Mouse (Mus musculus) retina, postnatal 1 day (tissue): ENCODE measurements around the gene Igsf3.
"Not testable (repeated sequence)": the region's sequence is repeated elsewhere in the genome, so short reads cannot be mapped to it uniquely, and the experiment has no call there.

Source experiments
- DNase-seq: peaks from one replicate; pipeline ENCODE4 v3.0.0-alpha.2; 2012

Gene Igsf3

DNA sequence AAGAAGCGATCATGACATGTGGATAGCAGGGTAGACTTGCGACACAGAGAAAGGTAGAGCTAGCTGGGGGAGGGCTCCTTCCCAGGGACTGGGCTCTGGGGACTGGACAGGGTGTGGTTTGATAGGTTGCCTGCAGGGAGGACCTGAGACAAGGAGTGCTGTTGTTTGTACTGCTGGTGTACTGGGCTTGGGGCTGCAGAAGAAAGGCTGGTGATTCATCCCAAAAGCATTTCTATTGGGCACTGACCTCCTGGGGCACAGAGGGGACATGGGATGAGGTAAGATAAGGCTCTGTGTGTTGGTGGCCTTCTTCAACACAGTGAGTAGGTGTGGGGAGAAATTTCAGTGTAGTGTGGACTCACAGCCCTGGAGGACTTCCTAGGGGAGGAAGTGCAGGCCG, 29.2 kb downstream of the Igsf3 start:
- DNase-seq, result no peak

DNA sequence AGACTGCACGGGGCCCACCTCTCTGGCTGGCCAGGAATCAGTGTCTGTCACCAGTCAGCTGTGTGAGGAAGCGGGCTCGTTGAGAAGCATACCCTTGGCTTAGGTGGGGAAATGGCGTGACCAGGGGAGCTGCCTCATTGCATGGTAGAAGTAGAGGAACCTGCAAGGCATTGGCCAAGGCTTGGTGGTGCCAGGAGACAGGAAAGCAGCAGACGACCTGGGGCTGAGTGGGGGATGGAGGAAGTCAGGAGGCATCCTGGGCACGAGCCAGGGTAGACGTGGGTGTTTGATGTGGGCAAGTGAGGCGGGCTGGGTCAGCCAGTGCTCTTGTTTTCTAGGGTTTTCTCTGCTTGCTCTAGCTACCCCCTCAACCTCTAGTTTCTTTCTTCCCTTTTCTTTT, 30.7 kb downstream of the Igsf3 start:
- DNase-seq, result no peak

- no peak for DNase-seq
These were observed 32.3 kb downstream of the Igsf3 start for GRCm38 (mm10) chr3:101408953-101409750.

DNA sequence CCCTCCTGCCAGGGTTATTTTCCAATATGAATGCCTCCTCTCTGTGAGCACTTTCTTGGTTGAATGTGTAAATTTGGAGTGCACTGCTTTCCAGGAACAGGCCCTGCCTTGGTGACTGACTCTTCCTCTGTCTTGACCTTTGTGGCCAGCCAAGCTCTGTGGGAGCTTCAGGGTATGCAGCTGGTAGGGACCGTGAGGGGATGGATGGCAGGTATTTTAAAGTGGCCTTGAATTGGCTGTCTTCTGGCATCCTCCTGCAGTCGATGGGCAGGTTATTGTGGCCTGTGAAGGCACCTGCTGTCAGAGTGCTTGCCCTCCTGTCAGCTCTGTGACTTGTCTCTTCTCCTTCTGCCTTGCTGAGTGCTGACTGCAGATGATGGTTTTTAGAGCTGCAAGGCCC, 33.3 kb downstream of the Igsf3 start:
- no peak for DNase-seq

DNA sequence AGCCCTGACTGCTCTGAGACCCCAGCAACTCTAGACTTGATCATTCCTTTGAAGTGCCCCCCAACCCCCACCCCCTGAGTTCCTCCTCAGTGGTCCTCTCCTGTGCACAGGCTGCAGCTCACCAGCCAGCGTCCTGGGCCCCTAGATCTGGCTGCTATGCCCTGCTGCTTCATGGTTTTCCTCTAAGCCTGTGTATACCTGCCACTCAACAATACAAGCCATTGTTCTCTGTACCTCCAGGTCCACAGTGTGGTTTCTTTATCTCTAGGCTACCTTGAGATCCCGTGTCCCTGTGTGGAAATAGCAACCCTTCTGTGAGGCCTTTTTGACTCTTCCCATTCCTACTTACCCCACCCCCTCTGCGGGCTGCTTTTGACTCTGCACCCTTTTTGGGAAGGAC, 33.9 kb downstream of the Igsf3 start:
- no peak for DNase-seq

DNA sequence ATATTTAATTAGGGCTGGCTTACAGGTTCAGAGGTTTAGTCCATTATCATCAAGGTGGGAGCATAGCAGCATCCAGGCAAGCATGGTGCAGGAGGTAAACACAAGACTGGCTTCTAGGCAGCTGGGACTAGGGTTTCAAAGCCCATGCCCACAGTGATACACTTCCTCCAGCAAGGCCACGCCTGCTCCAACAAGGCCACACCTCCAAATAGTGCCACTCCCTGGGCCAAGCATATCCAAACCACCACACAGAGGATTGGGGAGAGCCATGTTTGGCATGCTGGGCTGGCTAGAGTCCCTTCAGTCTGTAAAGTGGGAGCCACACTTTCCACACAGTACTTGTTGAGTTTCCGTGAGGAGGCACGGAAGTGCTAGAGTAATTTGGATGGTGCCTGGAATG, 34.7 kb downstream of the Igsf3 start:
- no peak for DNase-seq

GRCm38 (mm10) chr3:101412115-101412514, 35.2 kb downstream of the Igsf3 start:
- DNase-seq, result no peak

GRCm38 (mm10) chr3:101413013-101413412, 36.1 kb downstream of the Igsf3 start:
- DNase-seq, result not testable (repeated sequence)

- DNase-seq, result no peak
These were observed 42.1 kb downstream of the Igsf3 start for GRCm38 (mm10) chr3:101418740-101419652.

GRCm38 (mm10) chr3:101419653-101419994, 42.7 kb downstream of the Igsf3 start:
- DNase-seq, result no peak

DNA sequence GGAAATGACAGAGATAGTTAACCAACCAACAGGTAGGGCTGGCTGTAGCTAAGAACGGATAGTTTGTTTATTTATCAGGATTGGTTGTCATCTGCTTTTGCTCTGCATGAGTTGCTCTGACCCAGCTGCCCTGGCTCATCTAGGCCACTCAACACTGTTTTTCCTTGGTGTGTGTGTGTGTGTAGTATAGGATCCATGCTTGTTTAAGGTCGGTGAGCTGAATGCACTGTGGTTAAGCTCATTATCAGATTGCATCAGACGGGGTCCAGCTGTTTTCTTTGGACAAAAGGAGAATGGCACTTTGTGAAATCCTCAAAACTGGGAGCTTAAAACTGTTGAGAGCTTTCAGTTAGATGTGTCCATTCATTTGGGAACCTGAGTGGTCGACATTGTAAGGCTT, 46.3 kb downstream of the Igsf3 start:
- peak; percentile 60 for DNase-seq

- no peak for DNase-seq
These were observed 47.5 kb downstream of the Igsf3 start for GRCm38 (mm10) chr3:101424295-101424885.

DNA sequence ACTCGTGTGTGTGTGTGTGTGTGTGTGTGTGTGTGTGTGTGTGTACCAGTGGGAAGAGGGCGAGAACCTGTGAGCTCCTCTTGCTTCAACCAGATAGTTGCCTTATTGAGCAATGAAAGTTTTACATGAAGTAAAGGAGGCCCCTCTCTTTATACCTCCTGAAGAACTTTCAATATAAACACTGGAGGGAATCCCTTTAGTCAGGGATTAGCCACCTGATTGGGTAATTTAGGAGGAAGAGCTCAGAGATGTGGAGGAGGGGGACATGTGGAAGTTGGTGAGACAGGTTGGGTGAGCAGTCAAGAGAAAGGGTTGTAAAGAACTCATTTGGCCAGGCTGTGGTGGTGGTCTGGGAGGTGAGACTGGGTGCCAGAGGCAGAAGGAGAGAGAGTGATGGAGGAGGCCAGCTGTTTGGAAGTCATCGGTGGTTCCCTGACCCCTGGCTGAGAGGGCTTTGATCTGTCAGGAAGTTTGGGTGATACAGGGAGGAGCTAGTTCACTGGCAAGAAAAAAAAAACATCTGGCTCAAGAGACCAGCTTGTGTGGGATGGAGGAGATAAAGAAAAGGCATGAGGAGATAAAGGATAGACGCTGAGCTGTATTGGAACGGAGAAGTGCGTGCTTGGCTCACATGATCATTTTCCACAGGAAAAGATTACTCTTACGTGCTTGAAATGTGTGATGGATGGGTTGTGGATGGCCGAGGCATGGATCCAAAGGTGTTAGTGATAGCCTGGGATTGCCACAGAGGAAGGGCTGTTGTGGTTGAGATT, 53.3 kb downstream of the Igsf3 start:
- DNase-seq, result no peak

GRCm38 (mm10) chr3:101430755-101431115, 53.9 kb downstream of the Igsf3 start:
- DNase-seq, result no peak

- DNase-seq, result no peak
These were observed 58.8 kb downstream of the Igsf3 start for GRCm38 (mm10) chr3:101435672-101436071.

- no peak for DNase-seq
These were observed 59.6 kb downstream of the Igsf3 start for GRCm38 (mm10) chr3:101436469-101436868.

- DNase-seq, result no peak
These were observed 60.2 kb downstream of the Igsf3 start for GRCm38 (mm10) chr3:101437021-101437563.

DNA sequence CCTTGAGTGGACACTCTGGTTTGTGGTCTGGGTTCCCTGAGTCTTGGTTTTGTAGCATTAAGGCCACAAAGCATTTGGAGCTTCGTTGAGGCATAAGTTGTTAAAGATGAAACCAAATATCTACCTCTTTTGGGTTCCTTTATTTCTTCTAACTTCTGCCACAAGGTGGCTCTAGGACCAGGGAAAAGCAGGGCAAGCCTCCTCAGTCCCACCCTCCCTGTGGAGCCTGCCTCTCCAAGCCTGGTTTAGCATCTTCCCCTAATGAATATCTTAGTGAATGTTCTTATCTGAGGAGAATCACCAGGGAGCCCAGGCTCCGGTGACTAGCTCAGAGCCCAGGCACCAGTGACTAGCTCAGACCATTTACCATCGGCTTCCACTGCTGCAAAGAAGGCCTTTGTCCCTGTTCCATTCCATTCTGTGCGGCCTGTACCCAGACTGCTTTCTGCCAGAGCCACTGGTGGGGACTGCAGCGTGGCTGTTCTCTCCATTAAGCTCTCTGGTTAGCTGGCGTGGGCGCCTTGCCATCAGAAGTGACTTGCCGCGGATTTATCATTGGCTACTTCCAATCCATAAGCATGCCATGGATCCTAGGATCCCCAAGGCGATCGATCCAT, 66.5 kb downstream of the Igsf3 start:
- peak; percentile 37 for DNase-seq

DNA sequence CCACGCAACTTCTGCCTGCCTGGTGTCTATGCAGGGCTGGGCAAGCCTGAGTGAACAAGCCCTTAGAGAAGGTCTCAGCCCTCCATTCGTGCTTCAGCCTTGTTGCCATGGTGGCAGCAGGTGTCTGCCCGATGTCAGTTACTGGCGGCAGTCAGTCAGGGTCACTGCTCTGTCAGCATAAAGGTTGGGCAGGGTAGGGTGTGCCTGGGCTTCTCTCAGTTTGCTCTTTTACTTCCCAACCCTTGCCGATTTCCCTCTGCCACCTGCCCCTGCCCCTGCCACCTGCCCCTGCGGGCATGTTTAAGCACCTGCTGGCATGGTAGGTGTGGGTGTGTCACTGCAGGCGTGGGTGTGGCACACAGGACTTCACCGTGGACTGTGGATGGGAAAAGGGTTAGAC, 67.6 kb downstream of the Igsf3 start:
- no peak for DNase-seq

DNA sequence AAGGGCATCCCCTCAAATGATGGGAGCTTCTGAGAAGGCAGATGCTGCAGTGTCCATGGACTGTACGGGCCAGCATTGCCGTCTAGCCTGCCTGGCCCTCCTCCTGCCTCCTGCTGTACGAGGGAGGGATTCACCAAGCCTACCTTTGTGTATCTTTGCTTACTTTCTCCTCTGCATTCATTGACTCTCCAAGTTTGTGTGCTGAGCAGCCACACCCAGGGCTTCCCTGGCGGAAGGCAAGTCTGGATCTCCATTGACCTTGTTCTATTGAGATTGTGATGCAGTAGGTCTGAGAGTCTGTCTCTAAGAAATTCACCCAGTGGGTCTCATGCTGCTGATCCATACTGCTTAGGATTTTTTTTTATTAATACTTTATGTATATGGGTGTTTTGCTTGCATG, 70.4 kb downstream of the Igsf3 start:
- DNase-seq, result no peak

- no peak for DNase-seq
These were observed 71.9 kb downstream of the Igsf3 start for GRCm38 (mm10) chr3:101448765-101449164.

GRCm38 (mm10) chr3:101450811-101451428, 74.0 kb downstream of the Igsf3 start:
- no peak for DNase-seq
